ENCODE assay signal across 8 mouse cellular contexts in the genomic region with DNA sequence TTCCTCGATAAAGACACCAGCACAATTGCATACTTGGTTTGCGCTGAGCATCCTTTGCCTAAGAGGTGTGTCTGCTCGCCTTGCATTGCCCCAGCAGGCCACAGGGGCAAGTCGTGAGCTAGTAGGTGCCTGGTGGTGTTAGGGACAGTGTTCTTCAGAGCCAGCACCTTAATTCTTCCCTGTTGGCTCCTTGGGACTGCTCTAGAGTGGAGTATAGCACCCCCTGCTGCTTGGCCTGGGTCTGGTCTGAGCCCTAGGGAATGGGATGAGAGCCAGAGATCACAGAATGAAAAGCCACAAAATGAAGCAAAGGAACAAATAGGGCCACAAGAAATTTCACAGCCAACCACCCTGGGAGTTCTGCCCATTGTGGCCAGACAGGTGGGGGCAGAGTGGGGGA. TPM values are rescaled to one million over a fixed set of nuclear protein-coding genes. Genes with fewer than 3 reads are reported as not detected.
DNase-seq lines count a peak whose midpoint lies in the region; ATAC-seq lines count a peak whose summit lies in the region.

No protein-coding gene starts in this region.

- peak; percentile 58 for DNase-seq in urinary bladder, postnatal 25 days (ENCODE audit: low spot score)
- no peak for DNase-seq in urinary bladder, postnatal 4 days (ENCODE audit: low spot score in 2 of 2)
- peak; percentile 65 for DNase-seq in cerebellum, adult 11-12 months
- peak; percentile 69 for DNase-seq in gastrocnemius, postnatal 10 days
- DNase-seq in kidney, adult 18-20 months: peak; percentile 76
- DNase-seq in limb, embryonic 11.5 days (ENCODE audit: low spot score): peak; percentile 55
- peak; percentile 20 for DNase-seq in retina, adult 2 months (ENCODE audit: low read depth, low spot score)
- peak; percentile 82 for DNase-seq in thymus, postnatal 25 days

- H3K27ac ChIP-seq in limb, embryonic 11.5 days (replicated peaks; ENCODE audit: low read depth, low read length): no peak overlapping the region

- H3K4me3 ChIP-seq in limb, embryonic 11.5 days (ENCODE audit: low read depth, low read length): no peak overlapping the region

- H3K36me3 ChIP-seq in limb, embryonic 11.5 days (ENCODE audit: control insufficient read depth, insufficient read depth, low read length): no peaks in the 10 kb centered on the region

- no peak for ATAC-seq in limb, embryonic 11.5 days (ENCODE audit: insufficient number of reproducible peaks, low FRiP score, low TSS enrichment, low read depth)

- 49% methylated on average over 4 of the region's 4 CpGs for WGBS in limb, embryonic 11.5 days

- H3K9me3 ChIP-seq in limb, embryonic 11.5 days (ENCODE audit: control insufficient read depth, low read length): no peaks in the 10 kb centered on the region

- H3K9ac ChIP-seq in limb, embryonic 11.5 days (ENCODE audit: low read length): no peak overlapping the region

- peaks cover 28% of the 10 kb centered on the region for H3K4me1 ChIP-seq in limb, embryonic 11.5 days (ENCODE audit: control insufficient read depth, insufficient read depth, low read length)

- no peak overlapping the region for H3K4me2 ChIP-seq in limb, embryonic 11.5 days (ENCODE audit: low read depth, severe bottlenecking)

- no peaks in the 10 kb centered on the region for H3K27me3 ChIP-seq in limb, embryonic 11.5 days (ENCODE audit: control insufficient read depth, insufficient read depth, low read length)

RNA-seq across cellular contexts. Expression of a gene that starts 11.6 kb away (rescaled TPM):
- total RNA-seq in gastrocnemius, postnatal 10 days (2021): 1 to 10 TPM; 1.6 TPM
- polyA plus RNA-seq in limb, embryonic 11.5 days (2014; fragmentation: Nextera tagmentation; extraction: Ambion mirVana): 4.3 and 4.7 TPM in 2 replicates

RNA-seq across cellular contexts. Expression of a gene that starts 33.8 kb away (rescaled TPM):
- not detected for total RNA-seq in gastrocnemius, postnatal 10 days (2021)
- not detected in 2 replicates for polyA plus RNA-seq in limb, embryonic 11.5 days (2014; fragmentation: Nextera tagmentation; extraction: Ambion mirVana)

RNA-seq across cellular contexts. Expression of a gene that starts 40.9 kb away (rescaled TPM):
- total RNA-seq in gastrocnemius, postnatal 10 days (2021): not detected
- polyA plus RNA-seq in limb, embryonic 11.5 days (2014; fragmentation: Nextera tagmentation; extraction: Ambion mirVana): not detected in 2 replicates

RNA-seq across cellular contexts. Expression of a gene that starts 50.6 kb away (rescaled TPM):
- not detected for total RNA-seq in gastrocnemius, postnatal 10 days (2021)
- not detected in 2 replicates for polyA plus RNA-seq in limb, embryonic 11.5 days (2014; fragmentation: Nextera tagmentation; extraction: Ambion mirVana)

RNA-seq across cellular contexts. Expression of a gene that starts 55.8 kb away (rescaled TPM):
- not detected for total RNA-seq in gastrocnemius, postnatal 10 days (2021)
- not detected in 2 replicates for polyA plus RNA-seq in limb, embryonic 11.5 days (2014; fragmentation: Nextera tagmentation; extraction: Ambion mirVana)

Comparison
In these comparisons a context has a peak if more than half of its experiments do, and no peak if none do; other contexts are left out.
1. DNase-seq: peak in urinary bladder, postnatal 25 days (single experiment), cerebellum, adult 11-12 months (single experiment), gastrocnemius, postnatal 10 days (single experiment), kidney, adult 18-20 months (single experiment), limb, embryonic 11.5 days (single experiment), retina, adult 2 months (single experiment) and thymus, postnatal 25 days (single experiment); none in urinary bladder, postnatal 4 days (0 of 2).